Mouse (Mus musculus) hindbrain, embryonic 14.5 days (tissue): ENCODE data around the gene 0610030E20Rik. TPM values are rescaled to one million over a fixed set of nuclear protein-coding genes. Genes with fewer than 3 reads are reported as not detected.

ENCODE experiments used
- ATAC-seq: fragments of 200-750 bp; cut with Nextera tagmentation; 2 replicates; pipeline ENCODE4 v1.8.0; 2017; ENCODE audit warnings: moderate number of reproducible peaks, mild to moderate bottlenecking, moderate TSS enrichment, moderate library complexity; ENCODE audit not compliant: low FRiP score
- DNase-seq: peaks from one replicate; pipeline ENCODE4 v3.0.0-alpha.2; 2015; ENCODE audit warnings: low spot score
- H3K27ac ChIP-seq: fragments of 300-500 bp; sonication (generic); 2 replicates; pipeline ENCODE4 v1.5.1; 2014; ENCODE audit warnings: mild to moderate bottlenecking, moderate library complexity
- H3K27me3 ChIP-seq: fragments of 300-500 bp; sonication (generic); 2 replicates; pipeline ENCODE4 v1.6.1; 2014; ENCODE audit warnings: mild to moderate bottlenecking, low read length, mixed read lengths; ENCODE audit not compliant: control insufficient read depth, insufficient read depth
- H3K36me3 ChIP-seq: fragments of 300-500 bp; sonication (generic); replicated peaks from 2 replicates; pipeline ENCODE4 v1.6.1; 2014; ENCODE audit not compliant: control insufficient read depth, insufficient read depth
- H3K4me1 ChIP-seq: fragments of 300-500 bp; sonication (generic); replicated peaks from 2 replicates; pipeline ENCODE4 v1.6.1; 2014; ENCODE audit warnings: antibody characterized with exemption, low read length, mixed read lengths; ENCODE audit not compliant: control insufficient read depth, insufficient read depth
- H3K4me2 ChIP-seq: fragments of 300-500 bp; sonication (generic); replicated peaks from 2 replicates; pipeline ENCODE4 v1.6.1; 2014; ENCODE audit warnings: mild to moderate bottlenecking, moderate library complexity
- H3K4me3 ChIP-seq: fragments of 300-500 bp; sonication (generic); replicated peaks from 2 replicates; pipeline ENCODE4 v1.5.1; 2014; ENCODE audit warnings: mild to moderate bottlenecking, low read length
- H3K9ac ChIP-seq: fragments of 300-500 bp; sonication (generic); 2 replicates; pipeline ENCODE4 v1.6.1; 2014
- H3K9me3 ChIP-seq: fragments of 300-500 bp; sonication (generic); 2 replicates; pipeline ENCODE4 v1.6.1; 2016; ENCODE audit warnings: low read length; ENCODE audit not compliant: control insufficient read depth
- WGBS: fragments of 180-500 bp; shearing (Covaris S2); extraction: QIAGEN DNeasy Blood & Tissue Kit; methylation state at CpG from one replicate; pipeline ENCODE4 v1.1.7; 2014; 5-methylcytosine and 5-hydroxymethylcytosine counted together
- polyA plus RNA-seq: library from polyadenylated mRNA; unstranded; fragments of >200 nt; fragmentation: Nextera tagmentation; extraction: Ambion mirVana; gene quantifications from 2 replicates; pipeline ENCODE4 v1.2.1, GENCODE M21; 2014

The 0610030E20Rik gene
- polyA plus RNA-seq, 1 experiment from 2014 or later = 15.9 TPM

DNA sequence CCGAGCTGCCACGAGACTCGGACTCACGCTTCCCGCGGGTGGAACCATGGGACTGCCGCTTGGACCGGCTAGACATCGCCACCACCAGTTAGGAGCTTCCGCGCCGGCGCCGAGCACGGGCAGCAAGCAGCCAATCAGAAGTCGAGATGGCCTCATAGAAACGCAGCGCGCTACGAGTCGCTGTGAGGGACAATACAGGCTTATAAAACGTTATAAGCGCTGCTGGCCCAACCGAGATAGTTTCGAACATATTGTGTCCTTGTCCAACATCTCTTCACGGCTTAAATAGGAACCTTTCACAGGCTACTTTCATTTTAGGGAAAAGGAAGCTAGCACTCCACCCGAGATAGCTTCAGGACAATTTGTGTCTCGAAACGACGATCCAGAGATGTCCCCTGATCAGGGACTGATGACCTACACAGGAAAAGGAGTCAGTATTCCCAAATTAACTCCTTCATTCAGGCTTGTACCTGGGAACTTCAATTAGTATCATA, 2.0 kb upstream of the 0610030E20Rik start, which contains the start of gene Usp39:
TSS of gene Usp39 (minus strand) at position 111 of the 494 bp plus-strand sequence.
- Histone ChIP-seq H3K4me3 (peak within 1 kb of the TSS; percentile 65), H3K27ac (peak within 1 kb of the TSS; percentile 34; the same call in 1 of the 2 replicates), H3K36me3 (peaks cover 17% of the 10 kb centered on the region; the same call in 1 of the 2 replicates), H3K4me1 (peaks cover 32% of the 10 kb centered on the region), H3K9ac (peak within 1 kb of the TSS; percentile 69), H3K27me3 (peaks cover 3% of the 10 kb centered on the region; the same call in 1 of the 2 replicates), H3K4me2 (peak within 1 kb of the TSS; percentile 79), H3K9me3 (no peaks in the 10 kb centered on the region)
- DNase-seq = peak; percentile 96
- peak; percentile 89 for ATAC-seq
- WGBS = under 1% methylated on average over 30 of the region's 30 CpGs

DNA sequence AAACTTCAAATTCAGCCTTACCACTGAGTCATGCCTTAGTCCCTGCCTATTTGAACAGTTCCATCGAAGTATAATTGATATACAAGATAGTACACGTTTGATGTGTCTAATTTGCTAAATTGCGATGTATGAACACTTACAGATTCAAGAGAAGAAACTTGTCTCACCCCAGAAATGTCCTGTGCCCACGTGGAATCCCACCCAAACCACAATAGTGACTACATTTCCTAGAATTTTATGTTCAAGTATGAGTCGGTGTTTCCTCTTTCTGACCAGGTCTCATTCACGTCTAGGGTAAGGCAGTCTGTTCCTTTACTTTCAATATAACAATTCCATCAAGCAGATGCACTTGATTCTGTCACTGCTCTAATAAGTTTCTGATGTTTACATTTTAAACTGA, 1.5 kb upstream of the 0610030E20Rik start:
- H3K9me3 ChIP-seq = no peaks in the 10 kb centered on the region
- peak overlapping the region; percentile 65; the same call in 1 of the 2 replicates for H3K4me3 ChIP-seq
- peaks cover 3% of the 10 kb centered on the region; the same call in 1 of the 2 replicates for H3K27me3 ChIP-seq
- WGBS = 52% methylated on average over 6 of the region's 6 CpGs
- H3K36me3 ChIP-seq = peaks cover 16% of the 10 kb centered on the region
- peak overlapping the region; percentile 69 for H3K9ac ChIP-seq
- H3K27ac ChIP-seq = no peak overlapping the region
- H3K4me2 ChIP-seq = peak overlapping the region; percentile 79
- ATAC-seq (no peak), DNase-seq (no peak)
- peaks cover 32% of the 10 kb centered on the region for H3K4me1 ChIP-seq

DNA sequence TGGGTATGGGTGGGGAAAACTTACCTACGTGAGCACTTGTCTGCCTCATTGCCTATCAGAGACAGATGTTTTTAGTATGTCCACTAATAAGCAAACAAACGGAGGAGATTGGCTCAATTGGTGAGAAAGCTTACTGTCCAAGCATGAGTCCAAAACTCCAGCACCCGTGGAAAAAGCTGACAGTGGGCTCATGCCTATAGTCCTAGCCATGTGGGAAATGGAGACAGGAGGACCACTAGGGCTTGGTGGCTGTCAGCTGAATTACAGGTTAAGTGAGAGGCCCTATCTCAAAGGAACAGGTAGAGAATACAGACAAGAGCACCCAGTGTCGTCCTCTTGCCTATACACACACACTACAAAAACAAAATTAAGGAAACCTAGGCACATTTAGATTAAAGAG, 856 bp upstream of the 0610030E20Rik start:
- Histone ChIP-seq H3K4me2 (peak overlapping the region; percentile 78), H3K9me3 (no peaks in the 10 kb centered on the region), H3K4me3 (0 out of 2 replicates have a peak overlapping the region, but pooled peaks have one; percentile 87), H3K9ac (no peak overlapping the region), H3K36me3 (peaks cover 22% of the 10 kb centered on the region), H3K27me3 (peaks cover 3% of the 10 kb centered on the region; the same call in 1 of the 2 replicates), H3K4me1 (peaks cover 32% of the 10 kb centered on the region), H3K27ac (no peak overlapping the region)
- no peak for ATAC-seq
- DNase-seq = no peak
- WGBS = 94% methylated on average over 4 of the region's 4 CpGs

DNA sequence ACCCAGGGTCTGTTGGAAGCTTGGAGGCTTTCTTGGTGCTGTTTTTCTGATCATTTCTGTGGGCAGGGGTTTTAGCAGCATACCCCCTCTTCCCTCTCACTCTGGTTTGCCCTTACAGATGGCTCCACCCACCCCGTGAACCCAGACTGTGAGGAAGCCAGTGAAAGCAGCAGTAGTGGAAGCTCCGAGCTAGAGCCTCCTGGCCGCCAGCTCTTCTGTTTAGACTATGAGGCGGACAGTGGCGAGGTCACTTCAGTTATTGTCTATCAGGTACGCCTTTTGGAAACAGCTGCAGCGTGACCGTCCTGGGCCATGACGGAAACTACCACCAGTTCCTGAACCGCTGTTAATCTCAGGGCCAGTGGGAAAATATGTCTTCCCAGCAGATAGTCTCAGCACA, 1.3 kb downstream of the 0610030E20Rik start:
- ATAC-seq (no peak), DNase-seq (no peak)
- H3K9me3 ChIP-seq = no peaks in the 10 kb centered on the region
- H3K27ac ChIP-seq = no peak overlapping the region
- H3K27me3 ChIP-seq = peaks cover 3% of the 10 kb centered on the region; the same call in 1 of the 2 replicates
- H3K9ac ChIP-seq = peak overlapping the region; percentile 89; the same call in 1 of the 2 replicates
- peak overlapping the region; percentile 87; the same call in 1 of the 2 replicates for H3K4me3 ChIP-seq
- H3K4me1 ChIP-seq = peaks cover 30% of the 10 kb centered on the region
- WGBS = 81% methylated on average over 10 of the region's 10 CpGs
- peak overlapping the region; percentile 78 for H3K4me2 ChIP-seq
- peaks cover 25% of the 10 kb centered on the region for H3K36me3 ChIP-seq

DNA sequence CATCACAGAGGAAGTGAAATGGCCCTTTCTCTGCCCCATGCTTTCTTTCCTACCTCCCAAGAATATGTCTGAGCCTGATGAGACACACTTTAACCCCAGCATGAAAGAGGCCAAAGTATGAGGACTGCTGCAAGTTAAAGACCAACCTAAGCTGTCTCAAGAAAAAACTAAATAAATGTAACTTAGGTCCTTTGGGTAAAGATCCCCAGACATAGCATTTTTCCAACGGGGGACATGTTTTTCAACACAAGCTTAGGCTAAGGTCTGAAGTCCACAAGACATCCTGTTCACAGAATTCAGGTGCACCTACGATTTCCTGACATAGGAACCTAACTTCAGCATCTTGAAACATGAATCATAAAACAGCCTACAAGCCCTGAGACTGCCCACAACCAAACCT, 3.1 kb downstream of the 0610030E20Rik start:
- Histone ChIP-seq H3K4me1 (peaks cover 26% of the 10 kb centered on the region), H3K9ac (no peak overlapping the region), H3K9me3 (no peaks in the 10 kb centered on the region), H3K27ac (no peak overlapping the region), H3K4me3 (no peak overlapping the region), H3K36me3 (peaks cover 25% of the 10 kb centered on the region), H3K4me2 (no peak overlapping the region), H3K27me3 (peaks cover 3% of the 10 kb centered on the region; the same call in 1 of the 2 replicates)
- no peak for ATAC-seq
- DNase-seq = no peak
- WGBS = 93% methylated on average over 2 of the region's 2 CpGs

DNA sequence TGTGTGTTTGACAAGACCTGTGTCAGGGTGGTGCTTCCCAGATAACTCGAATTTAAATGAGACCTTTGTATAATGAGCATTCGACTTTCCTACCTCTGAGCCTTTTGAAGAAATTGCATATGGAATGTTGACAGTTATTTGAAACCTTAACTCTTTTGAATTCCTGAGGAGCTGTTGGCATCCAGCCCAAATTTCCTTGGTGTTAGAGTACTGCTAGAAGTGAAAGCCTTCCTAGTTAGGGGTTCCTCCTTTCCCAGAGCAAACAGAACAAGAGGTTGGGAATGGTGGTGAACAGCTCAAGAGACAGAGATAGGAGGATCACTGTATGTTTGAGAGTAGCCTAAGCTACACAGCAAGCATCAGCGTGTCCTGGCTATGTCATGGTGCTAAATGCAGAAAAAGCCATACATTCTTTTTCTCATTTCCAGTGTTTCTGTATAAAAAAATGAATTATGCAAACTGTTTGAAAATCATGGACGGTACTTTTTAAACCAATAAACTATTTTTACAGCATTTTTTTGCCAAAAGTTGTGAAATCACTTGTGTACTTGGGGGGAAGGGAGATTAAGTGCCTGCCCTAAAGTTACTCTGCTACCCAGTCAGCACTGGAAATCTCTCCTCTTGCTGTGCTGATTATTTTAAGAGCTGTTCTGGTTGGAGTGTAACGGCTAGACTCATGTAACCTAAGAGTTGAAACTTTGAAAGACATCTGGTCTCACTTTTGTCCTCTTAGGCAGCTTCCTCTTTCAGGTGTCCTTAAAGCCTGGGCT, 5.7 kb downstream of the 0610030E20Rik start:
- H3K36me3 ChIP-seq = peaks cover 34% of the 10 kb centered on the region
- H3K9me3 ChIP-seq = no peaks in the 10 kb centered on the region
- ATAC-seq (no peak), DNase-seq (no peak)
- H3K4me1 ChIP-seq = peaks cover 18% of the 10 kb centered on the region; the same call in 1 of the 2 replicates
- 75% methylated on average over 5 of the region's 5 CpGs for WGBS
- H3K4me3 ChIP-seq = no peak overlapping the region
- no peaks in the 10 kb centered on the region for H3K27me3 ChIP-seq
- H3K27ac ChIP-seq = no peak overlapping the region
- H3K4me2 ChIP-seq = no peak overlapping the region
- H3K9ac ChIP-seq = no peak overlapping the region

DNA sequence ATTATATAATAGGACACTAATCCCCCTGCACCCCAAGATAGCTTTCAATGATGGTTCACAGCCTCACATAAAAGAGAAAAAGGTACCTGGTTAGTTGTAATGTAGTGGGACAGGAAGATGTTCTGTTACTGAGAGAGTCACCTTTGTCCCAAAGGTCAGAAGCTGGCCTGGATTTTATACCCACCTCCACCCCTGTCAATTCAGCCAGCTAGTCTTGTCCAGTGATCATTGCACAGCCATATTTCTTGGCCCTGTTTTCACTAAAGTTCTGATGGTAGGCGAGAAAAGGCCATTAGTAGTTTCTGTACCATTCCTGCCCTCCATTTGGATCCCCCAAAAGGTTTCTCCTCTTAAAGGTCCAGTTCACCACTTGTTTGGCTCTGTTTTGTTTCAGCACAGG, 6.9 kb downstream of the 0610030E20Rik start:
- 92% methylated on average over 1 of the region's 1 CpGs for WGBS
- Histone ChIP-seq H3K36me3 (peaks cover 39% of the 10 kb centered on the region), H3K4me2 (peak overlapping the region; percentile 97; the same call in 1 of the 2 replicates), H3K4me3 (no peak overlapping the region), H3K4me1 (peaks cover 8% of the 10 kb centered on the region; the same call in 1 of the 2 replicates), H3K27me3 (no peaks in the 10 kb centered on the region), H3K9ac (no peak overlapping the region), H3K9me3 (no peaks in the 10 kb centered on the region), H3K27ac (no peak overlapping the region)
- no peak for ATAC-seq
- no peak for DNase-seq

DNA sequence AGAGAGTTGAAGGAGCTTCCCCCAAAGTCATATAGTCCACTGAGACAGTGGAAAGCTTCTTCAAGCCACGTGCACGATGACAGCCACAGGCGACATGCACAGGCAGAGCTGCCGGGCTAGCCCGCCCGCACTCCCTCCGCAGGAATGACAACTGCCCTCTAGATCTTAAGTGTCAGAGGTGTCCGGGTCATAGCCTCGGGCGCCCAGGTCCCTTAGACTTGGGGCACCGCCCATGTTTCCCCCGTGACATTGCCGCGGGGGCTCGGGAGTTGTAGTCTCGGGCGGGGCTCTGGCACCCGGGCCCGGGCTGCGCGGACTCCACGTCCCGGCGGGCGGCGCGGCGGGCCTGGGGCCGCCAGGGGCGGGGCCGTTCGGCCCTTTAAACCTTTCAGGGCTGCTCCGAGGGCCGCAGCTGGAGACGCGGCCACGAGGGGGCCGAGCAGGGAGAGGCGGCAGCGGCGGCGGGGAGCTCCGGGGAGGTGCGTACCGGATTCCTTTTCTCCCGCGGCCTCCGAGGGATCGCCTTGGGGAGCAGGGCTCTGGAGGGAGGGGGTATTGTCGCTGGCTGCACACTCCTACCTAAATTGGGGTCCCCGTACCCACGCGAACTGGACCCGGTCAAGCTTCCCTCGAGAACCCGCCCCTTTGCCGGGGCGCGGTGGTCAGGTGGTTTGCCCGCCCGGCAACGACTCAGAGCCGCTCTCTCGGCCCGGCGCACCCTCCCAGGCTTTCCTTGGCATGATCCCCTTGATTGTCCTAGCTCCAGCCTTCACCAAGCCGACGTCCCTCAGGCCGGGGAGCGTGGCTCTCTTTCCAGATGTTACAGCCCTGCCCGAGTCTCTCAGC, 8.2 kb downstream of the 0610030E20Rik start, which contains the start of gene Tmem150a:
TSS of gene Tmem150a (plus strand) at position 382 of the 846 bp plus-strand sequence.
- under 1% methylated on average over 65 of the region's 71 CpGs for WGBS
- Histone ChIP-seq H3K36me3 (peaks cover 45% of the 10 kb centered on the region), H3K9ac (peak within 1 kb of the TSS; percentile 81), H3K27ac (peak within 1 kb of the TSS; percentile 61), H3K4me2 (peak within 1 kb of the TSS; percentile 97), H3K4me1 (peaks cover 8% of the 10 kb centered on the region; the same call in 1 of the 2 replicates), H3K9me3 (no peaks in the 10 kb centered on the region), H3K4me3 (peak within 1 kb of the TSS; percentile 75), H3K27me3 (no peaks in the 10 kb centered on the region)
- peak; percentile 90 for ATAC-seq
- DNase-seq = peak; percentile 68
